Mouse (Mus musculus): ENCODE measurements at regions not wholly inside any gene's neighbourhood (a gene's known extent, or its start where the extent isn't known, plus 50 kb on each side); places are given as distances from the start of the nearest gene placed in this dataset.
A peak's percentile ranks its signal among the peaks of the same experiment; 100 is the strongest.

DNA sequence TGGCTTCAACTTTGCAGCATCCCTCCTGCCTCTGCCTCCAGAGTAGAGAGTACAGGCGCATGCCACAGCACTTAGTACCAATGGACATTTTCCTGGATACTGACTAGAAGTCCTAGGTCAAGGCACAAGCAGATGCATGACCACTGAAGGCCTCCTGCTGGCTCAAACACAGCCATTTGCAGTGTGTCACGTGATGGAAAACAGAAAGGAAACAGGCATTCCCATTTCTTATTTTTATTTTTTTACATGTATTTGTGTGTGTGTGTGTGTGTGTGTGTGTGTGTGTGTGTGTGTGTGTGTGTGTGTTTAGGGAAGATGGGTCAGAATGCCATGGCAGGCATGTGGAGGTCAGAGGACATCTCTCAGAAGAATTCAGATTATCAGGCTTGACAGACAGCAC, 65.6 kb downstream of the Thap12 start:
- ATAC-seq (ENCODE audit: low TSS enrichment), result no peak

DNA sequence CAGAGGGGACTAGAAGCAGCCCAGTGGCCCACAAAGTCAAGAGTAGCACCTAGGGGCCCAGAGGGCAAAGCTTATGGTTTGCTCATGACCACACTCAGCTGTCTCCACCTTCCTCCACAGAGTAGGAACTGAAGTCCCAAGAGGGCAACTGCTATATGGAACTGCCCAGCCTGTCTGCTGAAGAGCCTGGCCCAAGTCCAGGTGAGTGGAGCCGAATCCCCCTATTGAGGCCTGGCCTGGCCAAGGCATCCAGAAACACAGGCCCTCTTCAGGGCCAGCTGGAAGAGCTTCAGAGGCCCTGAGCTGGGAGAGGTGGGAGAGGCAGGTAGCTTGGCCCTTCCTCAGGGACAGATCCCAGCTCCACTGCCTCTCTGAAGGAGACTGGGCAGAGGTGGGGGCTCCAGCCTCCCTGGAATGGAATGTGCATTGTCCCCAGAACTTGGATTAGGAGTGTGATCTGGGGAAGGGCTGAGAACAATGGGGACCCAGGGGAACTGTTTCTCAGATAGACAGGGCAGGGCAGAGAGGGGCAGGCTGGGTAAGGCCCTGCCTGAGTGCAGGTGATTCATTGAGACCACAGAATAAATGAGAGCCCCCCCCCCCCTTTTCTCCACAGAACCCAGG, 65.7 kb upstream of the Wnt11 start:
- no peak for ATAC-seq (ENCODE audit: low TSS enrichment)

DNA sequence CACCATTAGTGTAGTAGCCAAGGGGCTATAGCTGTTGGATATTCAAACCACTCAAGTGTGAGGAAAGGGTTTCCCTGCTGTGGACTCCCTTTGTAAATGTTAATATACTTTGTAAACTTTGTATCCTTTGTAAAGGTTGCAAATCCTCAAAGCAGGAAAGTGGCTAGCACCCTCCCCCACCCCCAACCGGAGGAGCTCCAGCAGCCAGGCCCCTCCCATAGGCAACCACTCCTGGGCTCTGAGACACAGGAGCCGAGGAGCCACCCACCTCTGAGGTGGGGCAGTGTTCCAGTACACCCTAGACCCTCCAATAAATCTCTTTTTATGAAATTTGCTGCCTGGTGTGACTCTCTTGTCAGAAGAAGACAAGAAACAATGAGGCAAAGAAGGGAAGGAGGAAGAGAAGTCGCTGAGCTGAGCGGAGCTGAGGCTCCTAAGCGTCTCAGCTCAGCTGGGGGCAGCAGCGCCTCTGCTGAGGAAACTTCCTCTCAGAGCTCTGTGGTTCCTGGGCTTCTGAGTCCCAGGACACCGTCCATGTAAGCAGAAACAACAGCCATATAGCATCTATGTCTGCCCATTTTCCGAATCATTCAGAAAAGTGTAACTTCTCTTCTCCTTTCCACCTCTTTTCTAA, 64.5 kb upstream of the Wnt11 start:
- no peak for ATAC-seq (ENCODE audit: low TSS enrichment)

DNA sequence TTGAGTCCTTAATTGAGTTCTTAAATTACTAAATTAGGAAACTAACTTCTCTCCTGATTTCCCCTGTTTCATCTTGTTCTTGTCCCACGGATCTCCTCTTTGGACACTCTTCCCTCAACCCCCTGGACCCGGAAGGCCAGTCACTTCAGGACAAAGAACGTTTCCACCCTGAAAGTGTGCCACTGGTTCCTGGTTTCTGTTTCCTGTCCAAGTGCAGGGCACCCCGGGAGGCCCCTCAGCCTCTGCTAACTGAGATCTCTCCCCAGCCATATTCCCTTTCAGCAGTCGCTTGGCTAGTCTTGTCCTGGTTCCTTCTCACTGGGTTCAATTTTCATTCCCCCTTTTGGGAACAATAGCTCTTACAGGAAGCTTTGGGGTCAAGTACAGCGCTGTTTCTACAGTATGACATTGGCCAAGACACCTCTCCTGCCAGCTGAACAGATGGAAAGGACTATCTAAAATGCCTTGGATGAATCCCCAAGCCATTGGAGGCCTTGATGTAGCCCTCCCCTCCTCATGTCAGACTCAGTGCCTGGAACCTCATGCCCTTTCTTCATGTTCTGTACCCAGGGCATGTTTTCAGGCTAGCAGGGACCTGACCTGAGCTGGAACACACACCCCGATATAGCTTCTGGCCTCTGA, 63.7 kb upstream of the Wnt11 start:
- ATAC-seq (ENCODE audit: low TSS enrichment), result no peak

DNA sequence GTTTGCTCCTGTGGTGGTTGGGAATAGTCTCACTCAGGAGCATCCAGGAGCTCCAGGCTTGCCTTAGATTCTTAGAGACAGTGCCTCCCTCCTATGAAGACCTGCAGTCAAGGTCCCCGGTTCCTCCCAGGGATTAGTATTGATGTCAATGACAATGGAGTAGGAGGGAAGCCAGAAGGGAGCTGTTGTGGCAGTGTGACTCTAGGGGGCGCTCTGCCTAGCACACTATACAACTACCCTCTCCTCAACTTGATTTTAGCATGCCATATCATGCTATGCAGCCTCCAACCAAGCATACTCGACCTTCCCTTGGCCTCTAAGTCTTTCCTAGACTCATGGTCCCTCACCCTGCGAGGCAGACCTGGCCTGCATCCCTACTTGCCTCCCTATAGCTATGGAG, 60.3 kb upstream of the Wnt11 start:
- ATAC-seq (ENCODE audit: low TSS enrichment), result no peak

DNA sequence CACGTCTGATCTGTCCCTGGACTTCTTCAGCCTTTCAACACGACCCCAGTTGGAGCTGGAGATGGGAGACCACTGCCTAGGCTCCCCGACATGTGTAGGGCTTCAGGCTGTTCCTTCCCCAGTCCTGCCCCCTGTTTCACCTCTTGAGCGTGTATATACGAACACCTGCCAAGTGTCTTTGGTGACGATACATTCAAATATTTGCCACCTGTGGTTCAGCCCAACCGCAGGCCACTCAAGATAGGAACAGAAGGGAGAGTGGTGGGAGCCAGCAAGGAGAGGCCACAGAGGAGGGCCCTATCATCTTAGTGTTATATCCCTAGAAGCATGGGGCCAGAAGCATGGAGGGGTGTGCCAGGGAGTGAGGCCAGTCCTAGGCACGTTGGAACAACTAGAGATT, 59.9 kb upstream of the Wnt11 start:
- no peak for ATAC-seq (ENCODE audit: low TSS enrichment)

DNA sequence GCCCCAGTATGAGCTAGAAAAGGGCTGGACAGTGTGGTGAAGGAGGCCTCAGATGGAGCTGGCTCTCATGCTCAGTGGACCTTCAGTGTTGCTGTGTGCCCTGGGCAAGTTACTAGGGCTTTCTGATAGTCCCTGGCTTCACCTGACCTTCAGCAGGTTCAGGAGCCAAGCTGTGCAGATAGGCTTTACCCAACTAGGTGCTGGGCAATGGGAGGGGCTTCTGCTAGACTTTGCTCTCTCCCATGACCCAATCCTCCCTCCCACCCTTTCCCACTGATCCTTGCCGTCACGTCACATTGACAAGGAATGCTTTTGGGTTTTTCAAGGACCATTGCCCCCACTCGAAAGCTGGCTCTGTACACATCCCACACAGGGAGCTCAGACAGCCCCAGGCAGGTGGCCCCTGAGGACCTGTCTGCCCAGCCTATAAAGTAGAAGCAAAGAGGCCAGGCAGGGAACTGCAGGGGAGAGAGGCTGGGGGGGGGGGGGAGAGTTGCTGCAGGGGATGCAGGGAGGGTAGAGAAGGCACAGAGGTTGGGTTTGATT, 57.5 kb upstream of the Wnt11 start:
- ATAC-seq (ENCODE audit: low TSS enrichment), result no peak

DNA sequence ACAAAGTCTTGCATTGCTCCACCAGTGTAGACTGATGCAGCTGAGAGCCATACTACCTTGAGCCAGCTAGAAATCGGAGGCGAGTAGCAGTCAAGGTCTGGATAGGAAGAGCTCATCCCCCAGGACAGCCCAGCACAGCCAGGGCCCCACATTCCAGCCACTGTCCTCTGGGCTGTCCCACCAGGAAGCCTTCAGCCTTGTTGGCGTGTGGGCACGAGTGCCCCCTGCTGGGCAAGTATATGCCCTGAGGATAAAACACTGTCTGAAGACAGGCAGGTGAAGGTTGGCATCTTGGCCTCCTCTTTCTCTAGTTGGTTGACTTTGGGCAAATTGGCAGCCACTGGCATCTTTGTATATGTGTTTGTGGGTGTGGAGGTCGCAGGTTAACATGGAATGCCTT, 56.0 kb upstream of the Wnt11 start:
- ATAC-seq (ENCODE audit: low TSS enrichment), result peak; percentile 64; the same call in 1 of the 2 replicates

DNA sequence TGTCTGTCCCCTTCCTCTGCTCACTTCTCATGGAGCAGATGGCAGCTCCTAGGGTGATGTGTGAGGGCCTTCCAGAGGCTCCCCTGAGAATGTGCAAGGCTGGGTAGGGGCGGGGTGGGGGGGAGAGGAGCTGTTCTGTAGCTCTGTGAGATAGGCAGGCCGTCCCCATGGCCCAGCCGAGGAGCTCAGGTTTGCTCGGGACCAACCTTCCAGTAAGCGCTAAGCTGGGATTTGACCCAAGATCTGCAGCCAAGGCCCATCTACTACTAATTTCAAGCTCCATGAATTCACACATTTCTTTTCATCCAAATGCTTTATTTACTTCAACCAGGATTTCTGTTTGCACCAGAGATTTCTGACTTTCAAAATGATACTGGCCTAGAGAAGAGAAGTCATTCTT, 51.4 kb upstream of the Wnt11 start:
- no peak for ATAC-seq (ENCODE audit: low TSS enrichment)

DNA sequence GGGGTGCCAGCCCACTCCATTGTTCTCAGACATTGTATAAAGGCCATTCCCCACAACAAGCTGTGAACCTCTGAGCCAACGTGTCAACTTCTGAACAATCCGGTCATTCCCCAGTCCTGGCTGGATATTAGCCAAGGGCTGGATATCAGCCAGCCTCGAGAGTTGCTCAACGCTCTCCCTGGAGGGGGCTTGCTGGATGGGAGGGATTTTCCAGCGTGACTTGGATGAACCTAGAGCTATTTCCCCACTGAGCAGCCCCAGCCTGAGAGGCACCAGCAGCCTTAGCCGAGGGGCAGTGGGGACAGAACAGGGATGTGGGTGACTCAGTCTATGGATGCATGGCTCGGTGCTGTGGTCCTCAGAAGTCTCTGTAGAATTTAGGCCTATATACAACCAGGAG, 51.0 kb upstream of the Wnt11 start:
- no peak for ATAC-seq (ENCODE audit: low TSS enrichment)

DNA sequence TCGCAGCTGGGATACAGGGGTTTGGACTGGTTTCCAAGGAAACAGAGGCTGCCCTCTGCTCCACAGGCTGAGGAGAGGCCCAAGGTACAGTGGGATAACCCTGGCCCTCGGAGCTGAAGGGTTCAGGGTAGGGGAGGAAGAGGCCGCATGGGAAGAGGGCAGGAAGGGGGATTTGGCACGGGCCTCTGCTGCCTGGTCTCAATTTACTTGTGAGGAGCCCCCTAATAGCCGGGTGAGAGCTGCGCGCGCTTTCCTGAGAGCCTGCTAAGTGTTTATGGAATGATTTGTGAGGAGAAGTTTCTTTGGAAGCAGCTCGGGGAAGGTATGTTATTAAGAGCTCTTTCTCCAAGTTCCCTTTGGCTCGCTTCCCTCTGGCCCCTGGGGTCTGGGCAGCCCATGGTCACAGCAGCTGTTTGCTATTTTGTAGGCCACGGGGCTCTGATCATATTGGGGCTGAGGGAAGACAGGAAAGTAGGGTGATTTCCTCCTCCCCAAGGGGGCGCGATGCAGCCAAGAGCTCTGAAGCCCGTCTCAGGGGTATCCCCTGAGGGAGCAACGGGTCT, 50.5 kb upstream of the Wnt11 start:
- ATAC-seq (ENCODE audit: low TSS enrichment), result no peak

Measured in frontal cortex, adult (tissue).